Comparison of ENCODE assay signal across 14 mouse cellular contexts in genomic region chr15:11774717-11775116, GRCm38 (mm10).
"Had no signal": no experiment of that assay in that cellular context is flagged by ENCODE, and none has a peak within 500 bp of the region (broad histone marks: within the 10 kb centered on the region; RNA-seq: fewer than 3 reads in every experiment).

No protein-coding gene starts in this region.

- H3K4me2 ChIP-seq: midbrain, embryonic 11.5 days; midbrain, embryonic 15.5 days; neural tube, embryonic 12.5 days had no signal

- H3K9me3 ChIP-seq: midbrain, embryonic 15.5 days; neural tube, embryonic 12.5 days had no signal

- ATAC-seq: lung, postnatal 0 days; midbrain, embryonic 15.5 days had no signal

- H3K4me1 ChIP-seq: midbrain, embryonic 15.5 days; neural tube, embryonic 12.5 days had no signal

- H3K27ac ChIP-seq: layer of hippocampus, adult 2 months; liver, embryonic 14.5 days; midbrain, embryonic 15.5 days; neural tube, embryonic 12.5 days had no signal

- DNase-seq: kidney, adult 9 months; kidney, postnatal 10 days; kidney, postnatal 4 days; lung, adult 2 months; lung, postnatal 36 days; spleen, adult 18-20 months; thymus, adult 18-20 months; thymus, postnatal 14 days had no signal

- H3K36me3 ChIP-seq: midbrain, embryonic 15.5 days; neural tube, embryonic 12.5 days had no signal

- H3K9ac ChIP-seq: liver, embryonic 14.5 days; midbrain, embryonic 15.5 days; neural tube, embryonic 12.5 days had no signal

- H3K4me3 ChIP-seq: layer of hippocampus, adult 2 months; midbrain, embryonic 15.5 days; neural tube, embryonic 12.5 days had no signal

- H3K27me3 ChIP-seq: midbrain, embryonic 15.5 days; neural tube, embryonic 12.5 days had no signal
